8 mouse cellular contexts compared by ENCODE assay signal in genomic region chr12:12356463-12356862, GRCm38 (mm10).
DNase-seq lines count a peak whose midpoint lies in the region; ATAC-seq and TF ChIP-seq lines count a peak whose summit lies in the region.

No protein-coding gene starts in this region.

- DNase-seq in gastrocnemius, adult 2 months: peak; percentile 46
- DNase-seq in gastrocnemius, postnatal 4 days (ENCODE audit: low spot score in 2 of 2): no peak
- DNase-seq in adrenal gland, postnatal 10 days: peak; percentile 61
- DNase-seq in lung, adult 18-20 months: peak; percentile 61 to 71
- DNase-seq in spleen, postnatal 36 days (ENCODE audit: low spot score in 2 of 2): no peak
- DNase-seq in layer of hippocampus, adult 9-10 months (ENCODE audit: low spot score): no peak

- no peak overlapping the region for H3K9ac ChIP-seq in forebrain, embryonic 16.5 days (replicated peaks; ENCODE audit: low read depth, low read length)

- 18% methylated on average over 1 of the region's 1 CpGs for WGBS in forebrain, embryonic 16.5 days

- no peak overlapping the region for H3K4me3 ChIP-seq in gastrocnemius, adult 2 months
- H3K4me3 ChIP-seq in forebrain, embryonic 16.5 days (replicated peaks; ENCODE audit: low read length): no peak overlapping the region

- peaks cover 6% of the 10 kb centered on the region; the same call in 1 of the 2 replicates for H3K36me3 ChIP-seq in forebrain, embryonic 16.5 days (ENCODE audit: control insufficient read depth, insufficient read depth)

- ATAC-seq in forebrain, embryonic 16.5 days: peak; percentile 44
- ATAC-seq in monocyte, adult 5-6 weeks (replicated peaks; ENCODE audit: insufficient number of reproducible peaks, low FRiP score, low TSS enrichment, poor library complexity, severe bottlenecking): no peak

- no peak overlapping the region for H3K4me2 ChIP-seq in forebrain, embryonic 16.5 days (ENCODE audit: low read length)

- H3K27ac ChIP-seq in gastrocnemius, adult 2 months: no peak overlapping the region
- no peak overlapping the region for H3K27ac ChIP-seq in forebrain, embryonic 16.5 days (ENCODE audit: low read length)

- H3K27me3 ChIP-seq in forebrain, embryonic 16.5 days (replicated peaks; ENCODE audit: control insufficient read depth, insufficient read depth, low read length): no peaks in the 10 kb centered on the region

- intact Hi-C loops in gastrocnemius, adult 2 months (cut with DNase I): no loop called here

- H3K9me3 ChIP-seq in forebrain, embryonic 16.5 days (ENCODE audit: control insufficient read depth, low read length): no peaks in the 10 kb centered on the region

- TF ChIP-seq CTCF in gastrocnemius, adult 2 months (IDR thresholded peaks at IDR 0.05): no peak

- peaks cover 7% of the 10 kb centered on the region; the same call in 1 of the 2 replicates for H3K4me1 ChIP-seq in forebrain, embryonic 16.5 days (replicated peaks; ENCODE audit: control insufficient read depth, insufficient read depth, low read length)

Comparison
In these comparisons a context has a peak if more than half of its experiments do, and no peak if none do; other contexts are left out.
1. DNase-seq: peak in gastrocnemius, adult 2 months (single experiment), adrenal gland, postnatal 10 days (single experiment) and lung, adult 18-20 months (2 of 2); none in gastrocnemius, postnatal 4 days (0 of 2), spleen, postnatal 36 days (0 of 2) and layer of hippocampus, adult 9-10 months (single experiment).